Mouse (Mus musculus): ENCODE measurements around the gene Clec4n. TPM values are rescaled to one million over a fixed set of nuclear protein-coding genes. Genes with fewer than 3 reads are reported as not detected.

The Clec4n gene
- polyA plus RNA-seq, 1 experiment from 2014 or later, result 0.28 TPM

Other genes with a start within 250 kb of the Clec4n start
- gene Clec4a4, start 239.5 kb upstream of the Clec4n start, polyA plus RNA-seq (2016; fragmentation: Nextera tagmentation; extraction: Ambion mirVana), result not detected in 2 replicates
- gene Clec4b1, start 179.9 kb upstream of the Clec4n start, polyA plus RNA-seq (2016; fragmentation: Nextera tagmentation; extraction: Ambion mirVana), result not detected in 2 replicates
- 0.79 and 1.2 TPM in 2 replicates for gene Clec4a2, start 123.4 kb upstream of the Clec4n start, polyA plus RNA-seq (2016; fragmentation: Nextera tagmentation; extraction: Ambion mirVana)
- not detected in 2 replicates for gene Clec4b2, start 57.0 kb upstream of the Clec4n start, polyA plus RNA-seq (2016; fragmentation: Nextera tagmentation; extraction: Ambion mirVana)
- not detected in 2 replicates for gene Clec4d, start 32.3 kb downstream of the Clec4n start, polyA plus RNA-seq (2016; fragmentation: Nextera tagmentation; extraction: Ambion mirVana)
- not detected in 2 replicates for gene Clec4e, start 60.0 kb downstream of the Clec4n start, polyA plus RNA-seq (2016; fragmentation: Nextera tagmentation; extraction: Ambion mirVana)
- gene Vmn2r19, start 78.5 kb downstream of the Clec4n start, polyA plus RNA-seq (2016; fragmentation: Nextera tagmentation; extraction: Ambion mirVana), result not detected in 2 replicates
- not detected in 2 replicates for gene Vmn2r20, start 188.3 kb downstream of the Clec4n start, polyA plus RNA-seq (2016; fragmentation: Nextera tagmentation; extraction: Ambion mirVana)